Comparison of ENCODE assay signal across 8 mouse cellular contexts in genomic region chr15:87623966-87624609, GRCm38 (mm10).
A peak's percentile ranks its signal among the peaks of the same experiment; 100 is the strongest.
DNase-seq lines count a peak whose midpoint lies in the region; ATAC-seq lines count a peak whose summit lies in the region.

No protein-coding gene starts in this region.

- peak; percentile 95 for DNase-seq in ZHBTc4 (ENCODE audit: low read depth, low spot score)
- DNase-seq in embryo, embryonic 10 days (ENCODE audit: low spot score): peak; percentile 92
- peak; percentile 90 for DNase-seq in gastrocnemius, postnatal 10 days
- DNase-seq in left cerebral cortex, adult 11 months (ENCODE audit: low spot score): peak; percentile 80
- peak; percentile 75 for DNase-seq in lung, postnatal 10 days
- DNase-seq in right cerebral cortex, adult 18-20 months: peak; percentile 93
- no peak for DNase-seq in spleen, postnatal 14 days (ENCODE audit: low spot score in 2 of 2)

- peaks cover 38% of the 10 kb centered on the region for H3K4me1 ChIP-seq in hindbrain, embryonic 16.5 days (ENCODE audit: control insufficient read depth, insufficient read depth, low read depth, low read length)

- H3K9ac ChIP-seq in hindbrain, embryonic 16.5 days (ENCODE audit: low read depth, low read length): peak overlapping the region; percentile 90

- H3K27ac ChIP-seq in hindbrain, embryonic 16.5 days (ENCODE audit: low read depth, low read length): peak overlapping the region; percentile 90

- H3K36me3 ChIP-seq in hindbrain, embryonic 16.5 days (ENCODE audit: control insufficient read depth, insufficient read depth, low read length): no peaks in the 10 kb centered on the region

- H3K4me3 ChIP-seq in hindbrain, embryonic 16.5 days (ENCODE audit: low read length): peak overlapping the region; percentile 65

- peak; percentile 93 for ATAC-seq in hindbrain, embryonic 16.5 days

- whole genome bisulfite sequencing in hindbrain, embryonic 16.5 days: under 1% methylated on average over 41 of the region's 86 CpGs

- peak overlapping the region; percentile 73 for H3K4me2 ChIP-seq in hindbrain, embryonic 16.5 days (ENCODE audit: low read length)

- H3K9me3 ChIP-seq in hindbrain, embryonic 16.5 days (ENCODE audit: control insufficient read depth, low read length): no peaks in the 10 kb centered on the region

- H3K27me3 ChIP-seq in hindbrain, embryonic 16.5 days (replicated peaks; ENCODE audit: control insufficient read depth, insufficient read depth, low read length): no peaks in the 10 kb centered on the region

Comparison
In these comparisons a context has a peak if more than half of its experiments do, and no peak if none do; other contexts are left out.
1. DNase-seq: peak in ZHBTc4 (single experiment), embryo, embryonic 10 days (single experiment), gastrocnemius, postnatal 10 days (single experiment), left cerebral cortex, adult 11 months (single experiment), lung, postnatal 10 days (single experiment) and right cerebral cortex, adult 18-20 months (single experiment); none in spleen, postnatal 14 days (0 of 2).